Mouse (Mus musculus) monocyte, adult 5-6 weeks (primary cell): ENCODE data around the gene Gm49342. TPM values are rescaled to one million over a fixed set of nuclear protein-coding genes. Genes with fewer than 3 reads are reported as not detected.
A peak's percentile ranks its signal among the peaks of the same experiment; 100 is the strongest.
"Not testable (repeated sequence)": the region's sequence is repeated elsewhere in the genome, so short reads cannot be mapped to it uniquely, and the experiment has no call there.

ENCODE experiments used
- ATAC-seq: fragments of 153-309, 156-312 bp; replicated peaks from 2 replicates; pipeline ENCODE4 v1.8.0; 2017; ENCODE audit warnings: mild to moderate bottlenecking; ENCODE audit not compliant: low TSS enrichment, insufficient number of reproducible peaks, severe bottlenecking, poor library complexity, low FRiP score
- total RNA-seq: library from RNA; stranded (forward); fragments of 200-1000, 200-491, 200-594 nt; gene quantifications from 3 replicates; pipeline ENCODE4 v1.2.3, GENCODE M21; 2017

Gene Gm49342
- total RNA-seq, 1 experiment from 2014 or later: 10.8 TPM

DNA sequence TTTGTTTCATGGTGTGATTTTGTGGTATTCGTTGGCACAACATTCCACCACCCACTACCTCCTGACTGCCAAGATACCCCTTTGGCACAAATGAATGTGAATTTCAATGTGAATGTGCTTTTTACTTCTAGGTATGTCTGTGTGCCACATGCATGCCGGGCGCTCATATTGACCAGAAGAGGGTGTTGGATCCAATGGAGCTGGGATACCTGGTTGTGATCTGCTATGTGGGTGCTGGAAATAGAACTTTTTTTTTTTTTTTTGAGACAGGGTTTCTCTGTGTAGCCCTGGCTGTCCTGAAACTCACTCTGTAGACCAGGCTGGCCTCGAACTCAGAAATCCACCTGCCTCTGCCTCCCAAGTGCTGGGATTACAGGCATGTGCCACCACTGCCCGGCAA lies 28.7 kb downstream of the Gm49342 start:
- ATAC-seq: not testable (repeated sequence)

- no peak for ATAC-seq
Observed at GRCm38 (mm10) chr14:50973700-50974099, 29.4 kb downstream of the Gm49342 start.

DNA sequence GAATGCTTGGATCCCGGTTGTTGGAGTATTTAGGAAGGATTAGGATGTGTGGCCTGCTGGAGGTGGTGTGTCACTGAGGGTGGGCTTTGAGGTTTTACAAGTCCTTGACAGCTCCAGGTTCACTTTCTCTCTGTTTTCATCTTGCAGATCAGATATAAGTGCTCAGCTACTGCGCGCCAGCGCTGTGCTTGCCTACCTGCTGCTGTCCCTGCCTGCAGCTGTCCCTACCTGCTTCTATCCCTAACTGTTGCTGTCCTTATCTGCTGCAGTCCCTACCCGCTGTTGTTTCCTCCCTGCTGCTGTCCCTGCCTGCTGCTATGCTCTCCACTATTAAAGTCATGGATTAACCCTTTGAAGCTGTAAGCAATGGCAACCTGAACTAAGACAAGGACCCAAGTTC lies 30.7 kb downstream of the Gm49342 start:
- ATAC-seq: no peak

DNA sequence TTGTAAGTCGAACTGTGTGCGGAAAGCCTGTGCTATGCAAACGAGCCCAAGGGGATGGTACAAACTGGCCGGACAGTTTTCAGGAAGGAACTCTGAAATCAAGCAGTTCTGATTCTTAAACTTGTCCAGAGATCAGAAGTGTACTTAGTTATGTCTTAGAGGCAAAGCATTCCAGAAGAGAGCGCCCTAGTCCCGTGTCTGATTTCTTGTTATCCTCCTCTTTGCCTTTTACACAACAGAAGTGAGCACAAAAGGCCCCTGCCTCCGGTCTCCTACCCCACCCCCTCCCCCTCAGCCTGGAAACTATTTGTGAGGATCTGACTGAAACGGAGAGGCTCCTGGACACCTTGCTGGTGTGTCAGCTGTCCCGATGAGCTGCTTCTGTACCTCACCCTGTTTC lies 32.4 kb downstream of the Gm49342 start:
- no peak for ATAC-seq

GRCm38 (mm10) chr14:50978451-50978850 lies 34.1 kb downstream of the Gm49342 start:
- ATAC-seq: peak; percentile 78

DNA sequence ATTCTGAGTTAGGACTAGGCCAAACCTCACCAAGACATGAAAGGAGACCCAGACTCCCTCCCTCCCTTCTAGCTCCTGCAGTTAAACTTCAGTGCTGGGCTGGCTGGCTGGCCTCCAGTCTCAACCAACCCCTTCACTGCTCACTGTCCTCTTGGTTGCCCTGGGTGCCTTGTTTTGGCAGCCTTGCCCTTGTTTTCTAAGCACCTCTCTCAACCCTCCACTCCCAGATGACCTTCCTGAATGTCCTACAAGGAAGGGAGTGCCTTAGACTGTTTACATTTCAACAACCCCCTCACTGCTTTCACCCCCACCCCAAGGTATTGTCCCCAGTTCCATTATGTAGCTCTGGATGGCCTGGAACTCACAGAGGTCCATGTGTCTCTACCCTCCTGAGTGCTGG lies 35.3 kb downstream of the Gm49342 start:
- ATAC-seq: no peak

- ATAC-seq: no peak
Observed at GRCm38 (mm10) chr14:50981207-50981606, 36.9 kb downstream of the Gm49342 start.

- no peak for ATAC-seq
Observed at GRCm38 (mm10) chr14:50981837-50982236, 37.5 kb downstream of the Gm49342 start.

DNA sequence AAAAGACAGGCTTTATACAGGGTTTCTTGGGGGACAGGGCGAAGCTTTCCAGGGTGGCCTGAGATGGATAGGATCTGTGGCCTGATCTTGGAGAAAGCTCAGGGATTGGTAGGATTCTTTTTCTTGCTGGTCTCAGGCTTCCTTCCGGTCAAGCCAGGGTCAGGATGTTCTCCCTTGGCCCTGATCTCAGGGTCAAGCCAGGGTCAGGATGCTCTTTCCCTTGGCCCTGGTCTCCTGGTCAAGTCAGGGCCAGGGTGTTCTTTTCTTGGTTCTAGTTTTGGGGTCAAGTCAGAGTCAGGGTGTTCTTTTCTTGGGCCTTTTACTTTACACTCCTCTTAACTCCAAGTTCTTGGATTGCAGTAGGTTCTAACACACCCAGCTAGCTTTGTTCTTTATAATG lies 43.4 kb downstream of the Gm49342 start:
- no peak for ATAC-seq

GRCm38 (mm10) chr14:50991037-50991436 lies 46.7 kb downstream of the Gm49342 start:
- no peak for ATAC-seq

- ATAC-seq: peak; percentile 68
Observed at GRCm38 (mm10) chr14:50997088-50997487, 52.8 kb downstream of the Gm49342 start.

DNA sequence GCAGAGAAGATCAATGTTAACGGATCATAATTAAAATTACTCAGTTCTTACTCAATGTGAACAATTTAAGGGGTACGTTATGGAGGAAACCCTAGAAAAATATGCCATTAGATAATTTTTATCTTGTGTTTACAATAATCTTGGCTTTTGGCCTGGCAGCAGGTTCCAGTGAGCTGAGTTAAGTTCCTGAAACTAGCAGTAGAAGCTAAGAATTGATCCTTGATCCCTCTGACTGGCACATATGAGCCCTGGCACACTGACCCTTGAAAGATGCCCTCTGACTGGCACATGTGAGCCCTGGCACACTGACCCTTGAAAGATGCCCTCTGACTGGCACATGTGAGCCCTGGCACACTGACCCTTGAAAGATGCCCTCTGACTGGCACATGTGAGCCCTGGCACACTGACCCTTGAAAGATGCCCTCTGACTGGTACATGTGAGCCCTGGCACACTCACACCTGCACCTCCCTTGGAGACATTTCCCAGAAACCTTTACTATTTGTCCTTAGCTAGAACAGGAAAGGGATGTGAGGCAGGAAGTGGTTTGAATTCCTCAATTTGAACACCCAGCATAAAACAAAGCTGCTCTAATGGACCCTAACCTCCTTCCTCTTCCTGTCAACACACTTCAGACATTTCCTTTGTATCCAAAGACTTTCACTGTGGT lies 53.8 kb downstream of the Gm49342 start:
- no peak for ATAC-seq

DNA sequence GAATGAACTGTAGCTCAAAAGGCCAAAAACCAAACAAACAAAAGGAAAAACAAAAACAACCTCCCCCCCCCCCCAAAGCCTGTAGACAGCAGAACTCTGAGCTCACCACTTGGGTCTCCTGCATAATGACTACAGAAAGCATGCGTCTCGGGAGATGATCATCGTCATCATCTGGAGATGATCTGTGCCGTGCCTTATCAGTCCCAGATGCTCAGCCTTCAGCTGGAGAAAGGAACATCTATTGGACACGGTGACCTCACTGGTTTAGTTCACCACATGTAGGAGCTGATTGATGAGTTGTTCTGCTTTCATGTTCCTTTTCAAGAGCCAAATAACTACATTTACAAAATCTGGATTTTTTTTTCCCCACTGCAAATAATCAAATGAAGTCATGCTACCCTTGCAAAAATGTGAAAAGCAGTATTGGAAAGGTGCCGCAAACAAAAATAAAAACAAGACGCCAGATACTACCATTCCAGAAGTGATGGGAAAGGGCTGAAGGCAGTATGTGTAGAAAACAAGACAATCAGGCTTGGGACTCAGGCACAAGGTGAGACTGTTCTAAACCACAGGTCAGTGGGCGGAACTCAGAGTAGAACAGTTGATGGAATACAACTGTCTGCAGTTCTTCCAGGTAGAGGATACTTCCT lies 63.0 kb downstream of the Gm49342 start, which contains the start of gene Rnase10:
TSS of gene Rnase10 (plus strand) at position 600 of the 650 bp plus-strand sequence.
- ATAC-seq: no peak

DNA sequence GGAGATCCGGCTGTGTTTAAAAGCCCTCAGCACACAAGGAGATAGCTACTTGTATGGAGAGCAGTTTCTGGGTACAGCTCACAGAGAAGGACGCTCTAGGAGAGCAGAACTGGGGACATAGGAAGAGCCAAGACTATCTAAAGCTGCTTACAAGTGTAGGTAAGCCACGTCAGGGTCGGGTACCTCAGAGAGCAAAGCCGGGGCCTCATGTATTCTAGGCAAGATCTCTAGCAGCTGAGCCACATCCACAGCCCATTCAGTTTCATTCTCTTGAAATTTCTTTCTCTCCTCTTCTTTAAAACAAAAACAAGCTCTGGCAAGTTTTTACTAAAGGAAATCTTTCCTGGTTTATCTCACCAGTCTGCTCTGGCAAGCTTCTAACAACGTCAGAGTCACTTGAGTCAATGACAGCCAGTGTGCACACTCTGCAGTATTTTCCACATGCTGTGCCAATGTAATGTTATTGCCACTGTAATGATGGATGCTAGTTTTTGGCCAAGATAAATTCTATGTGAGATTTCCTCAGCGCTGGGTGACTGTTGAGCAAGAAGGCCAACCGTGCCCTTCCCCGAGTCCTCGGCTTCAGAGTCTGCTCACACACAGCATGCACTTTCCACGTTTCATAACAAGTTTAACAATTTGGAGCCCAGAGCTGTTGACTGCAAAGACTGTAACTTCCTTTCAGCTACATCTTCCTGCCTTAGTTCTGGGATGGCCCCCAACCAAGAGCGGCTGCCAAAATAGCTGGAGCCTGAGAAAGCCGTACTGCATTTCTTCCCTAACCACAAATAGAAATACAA lies 63.8 kb downstream of the Gm49342 start:
- ATAC-seq: no peak

GRCm38 (mm10) chr14:51008781-51009180 lies 64.5 kb downstream of the Gm49342 start:
- ATAC-seq: no peak

DNA sequence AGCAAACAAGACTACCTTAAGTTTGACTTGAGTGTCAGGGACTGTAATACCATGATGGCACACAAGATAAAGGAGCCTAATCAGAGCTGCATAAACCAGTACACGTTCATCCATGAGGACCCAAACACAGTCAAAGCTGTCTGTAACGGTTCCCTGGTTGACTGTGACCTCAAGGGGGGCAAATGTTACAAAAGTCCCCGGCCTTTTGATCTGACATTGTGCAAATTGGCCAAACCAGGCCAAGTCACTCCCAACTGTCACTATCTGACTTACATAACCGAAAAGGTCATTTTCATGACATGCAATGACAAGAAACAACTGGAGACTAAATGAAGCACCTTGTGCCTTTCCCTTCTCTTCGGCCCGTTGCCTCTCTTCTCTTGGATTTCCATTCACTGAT lies 65.3 kb downstream of the Gm49342 start:
- ATAC-seq: no peak
